Mouse (Mus musculus): ENCODE measurements around the gene Dixdc1.
"Not testable (repeated sequence)": the region's sequence is repeated elsewhere in the genome, so short reads cannot be mapped to it uniquely, and the experiment has no call there.

Dixdc1 gene

DNA sequence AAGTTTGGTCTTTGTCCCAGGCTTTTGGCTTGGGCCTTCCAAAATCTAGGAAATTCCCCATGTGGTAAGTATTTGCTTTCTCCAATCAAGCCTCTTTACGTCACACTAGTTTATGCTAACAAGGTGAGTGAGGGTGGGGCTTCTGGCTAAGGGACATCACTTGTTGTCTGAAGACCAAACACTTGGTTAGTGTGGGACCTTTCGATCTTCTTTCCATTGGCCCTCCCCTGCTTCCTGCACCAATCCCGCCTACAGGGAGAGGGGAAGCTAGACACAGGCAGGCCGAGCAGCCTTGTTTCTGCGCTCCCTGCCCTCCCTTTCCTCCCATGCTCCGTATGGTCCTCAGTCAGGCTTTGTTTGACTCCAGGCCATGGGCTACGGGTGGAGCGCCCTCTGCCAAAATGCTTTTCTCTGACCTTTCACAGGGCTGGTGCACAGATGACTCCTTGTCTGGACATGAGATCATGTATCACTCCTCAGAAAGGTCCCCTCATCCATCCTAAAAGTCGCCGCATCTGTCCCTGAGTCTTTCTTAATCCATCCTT is 92.4 kb downstream of the Dixdc1 start:
- no peak for DNase-seq (ENCODE audit: low spot score)

DNA sequence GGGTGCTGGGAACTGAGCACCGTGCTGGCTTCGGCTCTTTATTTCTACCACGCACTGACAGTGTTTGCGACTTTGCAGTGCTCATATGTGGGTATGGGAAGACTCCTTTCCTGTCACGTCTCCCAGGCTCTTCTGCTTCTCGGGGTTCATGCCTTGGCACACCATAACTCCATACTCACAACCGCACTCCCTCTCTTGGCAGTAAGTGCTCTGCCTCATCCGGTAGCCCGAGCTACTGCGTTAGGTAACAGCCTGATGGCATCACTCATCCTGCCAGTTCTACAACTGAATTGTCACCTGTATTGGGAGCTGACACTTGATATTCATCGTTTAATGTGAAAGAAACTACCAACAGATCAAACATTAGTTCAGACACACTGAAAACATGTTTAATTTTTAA is 105.0 kb downstream of the Dixdc1 start:
- no peak for DNase-seq (ENCODE audit: low spot score)

DNA sequence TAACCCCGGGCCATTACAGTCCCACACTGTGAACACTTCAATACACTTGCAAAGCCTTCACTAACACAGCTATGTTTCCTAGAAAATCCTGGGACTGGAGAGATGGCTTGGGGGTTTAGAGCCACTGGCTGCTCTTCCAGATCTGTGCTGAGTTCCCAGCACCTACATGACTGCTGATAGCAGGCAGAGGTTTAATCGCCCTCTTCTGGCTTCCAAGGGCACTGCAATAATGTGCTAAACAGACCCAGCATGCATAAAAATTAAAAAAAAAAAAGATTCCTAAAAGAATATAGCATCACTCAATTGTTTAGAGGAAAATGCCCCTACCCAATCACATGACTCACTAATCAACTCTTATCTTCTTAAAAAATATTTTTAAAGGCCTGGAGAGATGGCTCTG is 106.3 kb downstream of the Dixdc1 start:
- no peak for DNase-seq (ENCODE audit: low spot score)

DNA sequence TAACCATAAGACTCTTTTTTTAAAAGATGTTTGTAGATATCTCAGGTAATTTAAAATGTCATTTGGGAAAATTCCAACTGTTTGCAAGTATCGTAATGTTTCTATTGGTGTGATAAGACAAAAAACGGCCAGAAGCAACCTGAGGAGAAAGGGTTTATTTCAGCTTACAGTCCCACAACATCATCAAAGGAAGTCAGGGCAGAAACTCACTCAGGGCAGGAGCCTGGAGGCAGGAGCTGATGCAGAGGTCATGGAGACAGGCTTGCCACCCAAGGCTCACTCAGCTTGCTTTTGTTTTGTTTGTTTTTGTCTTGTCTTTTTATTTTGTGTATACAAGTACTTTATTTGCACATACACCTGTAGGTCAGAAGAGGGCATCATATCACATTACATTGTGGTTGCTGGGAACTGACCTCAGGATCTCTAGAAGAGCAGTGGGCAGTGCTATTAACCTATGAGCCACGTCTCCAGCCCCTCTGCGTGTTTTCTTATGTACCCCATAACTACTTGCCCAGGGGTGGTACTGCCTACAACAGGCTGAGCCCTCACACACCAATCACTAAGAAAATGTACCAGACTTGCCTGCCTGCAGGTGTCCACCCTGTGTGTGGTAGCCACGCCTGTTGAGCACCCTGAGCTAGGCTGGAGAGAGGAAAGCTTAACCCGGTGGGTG is 107.2 kb downstream of the Dixdc1 start:
- no peak for DNase-seq (ENCODE audit: low spot score)

DNA sequence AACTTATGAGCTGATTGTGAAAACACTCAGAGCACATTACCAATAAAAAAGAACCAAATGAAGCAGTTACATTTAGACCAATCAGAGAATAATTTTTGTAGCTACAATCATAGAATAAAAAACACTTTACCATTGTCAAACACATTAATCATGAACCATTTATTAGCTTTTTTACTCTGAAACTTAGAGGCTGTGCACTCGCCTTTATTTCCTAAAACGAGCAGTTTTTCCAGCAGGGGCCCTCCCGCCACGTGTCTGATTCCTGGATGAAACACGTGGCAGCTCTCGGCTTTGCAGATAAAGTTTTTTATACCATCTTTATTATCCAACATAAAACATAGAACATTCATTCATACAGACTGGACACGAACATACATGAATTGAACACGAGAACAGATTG is 108.4 kb downstream of the Dixdc1 start:
- not testable (repeated sequence) for DNase-seq (ENCODE audit: low spot score)

DNA sequence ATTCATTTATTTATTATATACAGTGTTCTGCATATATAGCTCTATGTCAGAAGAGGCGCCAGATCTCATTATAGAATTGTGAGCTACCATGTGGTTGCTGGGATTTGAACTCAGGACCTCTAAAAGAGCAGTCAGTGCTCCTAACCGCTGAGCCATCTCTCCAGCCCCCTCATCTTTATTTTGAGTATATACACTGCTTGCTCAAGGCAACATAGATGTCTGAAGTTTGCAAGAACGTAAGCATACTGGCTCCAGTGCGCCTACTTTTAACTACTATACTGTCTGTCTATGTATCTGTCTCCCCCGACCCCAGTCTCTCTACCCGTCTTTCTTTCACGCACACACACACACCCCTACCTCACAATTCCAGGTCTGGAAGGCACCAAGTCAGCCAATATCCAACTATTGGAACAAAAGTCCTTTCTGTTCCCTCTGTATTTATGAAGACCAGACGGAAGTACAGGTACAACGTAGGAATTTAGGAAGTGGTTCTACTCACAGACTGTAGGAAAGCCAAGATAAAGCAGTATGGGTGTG is 121.5 kb downstream of the Dixdc1 start:
- DNase-seq (ENCODE audit: low spot score): no peak

DNA sequence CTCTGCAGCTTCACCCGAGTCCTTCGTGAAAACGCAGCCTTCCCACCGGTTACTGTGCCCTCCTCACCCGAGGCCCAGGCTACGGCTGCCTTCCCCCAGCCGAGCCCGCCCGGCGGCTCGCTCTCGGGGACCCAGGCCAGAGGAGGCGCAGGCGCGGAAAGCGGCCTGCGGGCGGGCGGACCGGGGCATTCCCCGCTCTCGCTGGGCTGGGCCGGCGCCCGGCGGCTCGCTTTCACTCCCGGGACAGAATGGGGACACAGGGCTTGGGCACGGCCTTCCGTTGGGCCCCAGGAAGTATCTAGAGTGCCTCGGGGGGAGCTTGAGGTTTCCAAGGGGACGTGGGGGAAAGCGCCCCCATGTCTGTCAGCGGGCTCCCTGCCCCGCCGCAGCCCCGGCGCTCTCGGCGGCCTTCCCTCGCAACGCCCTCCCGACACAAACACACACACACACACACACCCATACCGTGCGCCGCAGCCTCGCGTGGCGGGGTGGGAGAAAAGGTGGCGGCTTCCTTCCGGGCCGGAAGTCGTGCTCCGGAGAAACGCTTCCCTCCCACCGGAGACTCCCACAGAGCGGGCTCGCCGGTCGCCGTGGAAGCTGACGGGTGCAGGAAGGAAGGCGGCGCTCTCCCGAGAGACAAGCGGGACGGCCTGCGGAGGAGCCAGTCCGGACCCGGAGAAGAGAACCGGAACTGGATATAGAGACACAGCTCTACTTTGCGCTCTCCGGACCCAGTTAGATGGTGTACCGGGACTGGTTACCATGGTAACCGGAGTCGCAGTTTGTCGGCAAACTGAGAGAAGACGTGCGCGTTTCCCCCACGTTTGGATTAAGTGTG is 122.3 kb downstream of the Dixdc1 start, which contains the start of the genes Pih1d2 and Nkapd1:
Gene Pih1d2, plus strand, starts transcription at position 556 of the 838 bp plus-strand sequence.
Gene Nkapd1, minus strand, starts transcription at position 699 of the 838 bp plus-strand sequence.
- peak; percentile 85 for DNase-seq (ENCODE audit: low spot score)

DNA sequence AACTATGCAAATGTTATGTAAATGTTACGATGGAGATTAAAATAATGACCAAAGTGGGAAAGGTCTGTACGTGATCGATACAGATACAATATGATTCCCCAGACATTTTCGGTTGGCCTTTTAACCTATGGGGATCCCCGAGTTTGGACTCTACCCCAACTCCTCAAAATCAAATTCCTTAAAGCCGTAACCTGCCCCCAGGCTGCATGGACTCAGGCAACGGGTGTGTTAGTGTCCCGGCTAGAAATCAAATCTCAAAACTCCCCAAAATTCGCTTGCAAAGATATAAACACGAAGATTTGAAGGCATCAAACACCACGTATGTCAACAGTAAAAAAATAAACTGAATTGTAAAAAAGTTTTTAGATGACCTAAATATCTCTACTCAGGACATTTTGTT is 123.2 kb downstream of the Dixdc1 start:
- DNase-seq (ENCODE audit: low spot score): no peak

All from ovary, postnatal 36 days (tissue).